Mouse (Mus musculus) embryo, embryonic 11 days (tissue): ENCODE results near the gene March6.

ENCODE experiments used
- DNase-seq: peaks from one replicate; pipeline ENCODE4 v3.0.0-alpha.2; 2015

March6 gene

GRCm38 (mm10) chr15:31453098-31453916 is 77.5 kb downstream of the March6 start, which contains the start of gene Ropn1l:
Ropn1l (minus strand) TSS chr15:31453737.
- peak; percentile 96 for DNase-seq

- DNase-seq: no peak
These were observed 78.3 kb downstream of the March6 start for GRCm38 (mm10) chr15:31452336-31453097.

- DNase-seq: no peak
These were observed 81.1 kb downstream of the March6 start for GRCm38 (mm10) chr15:31449772-31450171.

GRCm38 (mm10) chr15:31447121-31447520 is 83.7 kb downstream of the March6 start:
- peak; percentile 71 for DNase-seq

GRCm38 (mm10) chr15:31442698-31443097 is 88.2 kb downstream of the March6 start:
- no peak for DNase-seq

- no peak for DNase-seq
These were observed 88.9 kb downstream of the March6 start for GRCm38 (mm10) chr15:31441996-31442395.

- DNase-seq: no peak
These were observed 94.0 kb downstream of the March6 start for GRCm38 (mm10) chr15:31436811-31437210.

- no peak for DNase-seq
These were observed 94.8 kb downstream of the March6 start for GRCm38 (mm10) chr15:31436083-31436482.

- DNase-seq: no peak
These were observed 97.1 kb downstream of the March6 start for GRCm38 (mm10) chr15:31433768-31434167.

GRCm38 (mm10) chr15:31431847-31432246 is 99.0 kb downstream of the March6 start:
- DNase-seq: no peak

- peak; percentile 43 for DNase-seq
These were observed 100.8 kb downstream of the March6 start for GRCm38 (mm10) chr15:31430014-31430413.

GRCm38 (mm10) chr15:31429429-31429828 is 101.4 kb downstream of the March6 start:
- no peak for DNase-seq

GRCm38 (mm10) chr15:31428571-31428970 is 102.3 kb downstream of the March6 start:
- DNase-seq: no peak

- DNase-seq: no peak
These were observed 103.5 kb downstream of the March6 start for GRCm38 (mm10) chr15:31427390-31427789.

- DNase-seq: peak; percentile 41
These were observed 104.7 kb downstream of the March6 start for GRCm38 (mm10) chr15:31426066-31426706.

GRCm38 (mm10) chr15:31422649-31423369 is 108.0 kb downstream of the March6 start:
- DNase-seq: no peak

- DNase-seq: no peak
These were observed 111.8 kb downstream of the March6 start for GRCm38 (mm10) chr15:31419037-31419436.

- no peak for DNase-seq
These were observed 112.2 kb downstream of the March6 start for GRCm38 (mm10) chr15:31418686-31419024.

- DNase-seq: no peak
These were observed 112.8 kb downstream of the March6 start for GRCm38 (mm10) chr15:31417796-31418685.

GRCm38 (mm10) chr15:31417409-31417795 is 113.5 kb downstream of the March6 start:
- DNase-seq: no peak

GRCm38 (mm10) chr15:31415181-31415580 is 115.7 kb downstream of the March6 start:
- DNase-seq: no peak
